Mouse (Mus musculus): ENCODE data around the gene Usp45. TPM values are rescaled to one million over a fixed set of nuclear protein-coding genes. Genes with fewer than 3 reads are reported as not detected.

The Usp45 gene
- polyA plus RNA-seq, 1 experiment: 2.7 TPM

GRCm38 (mm10) chr4:21789836-21790235 lies 22.9 kb downstream of the Usp45 start:
- no peak for DNase-seq (ENCODE audit: low read depth)

GRCm38 (mm10) chr4:21793631-21794030 lies 26.7 kb downstream of the Usp45 start:
- no peak for DNase-seq (ENCODE audit: low read depth)

GRCm38 (mm10) chr4:21801013-21801412 lies 34.1 kb downstream of the Usp45 start:
- no peak for DNase-seq (ENCODE audit: low read depth)

- no peak for DNase-seq (ENCODE audit: low read depth)
These were observed 34.7 kb downstream of the Usp45 start for GRCm38 (mm10) chr4:21801620-21802019.

GRCm38 (mm10) chr4:21807204-21807603 lies 40.2 kb downstream of the Usp45 start:
- no peak for DNase-seq (ENCODE audit: low read depth)

GRCm38 (mm10) chr4:21810608-21811007 lies 43.7 kb downstream of the Usp45 start:
- DNase-seq (ENCODE audit: low read depth): no peak

- DNase-seq (ENCODE audit: low read depth): no peak
These were observed 45.7 kb downstream of the Usp45 start for GRCm38 (mm10) chr4:21812635-21813034.

GRCm38 (mm10) chr4:21814029-21814428 lies 47.1 kb downstream of the Usp45 start:
- DNase-seq (ENCODE audit: low read depth): no peak

- DNase-seq (ENCODE audit: low read depth): no peak
These were observed 59.7 kb downstream of the Usp45 start for GRCm38 (mm10) chr4:21826616-21827015.

GRCm38 (mm10) chr4:21832844-21833243 lies 65.9 kb downstream of the Usp45 start:
- DNase-seq (ENCODE audit: low read depth): no peak

- DNase-seq (ENCODE audit: low read depth): peak; percentile 87
These were observed 80.7 kb downstream of the Usp45 start, which contains the start of gene Pnisr for GRCm38 (mm10) chr4:21847481-21848286. Pnisr (plus strand) TSS chr4:21847583.

- no peak for DNase-seq (ENCODE audit: low read depth)
These were observed 81.3 kb downstream of the Usp45 start for GRCm38 (mm10) chr4:21848287-21848630.

GRCm38 (mm10) chr4:21857481-21857880 lies 90.5 kb downstream of the Usp45 start:
- DNase-seq (ENCODE audit: low read depth): no peak

- DNase-seq (ENCODE audit: low read depth): no peak
These were observed 98.3 kb downstream of the Usp45 start for GRCm38 (mm10) chr4:21865226-21865625.

- no peak for DNase-seq (ENCODE audit: low read depth)
These were observed 111.8 kb downstream of the Usp45 start for GRCm38 (mm10) chr4:21878776-21879175.

GRCm38 (mm10) chr4:21879565-21880220 lies 112.7 kb downstream of the Usp45 start, which contains the start of gene Coq3:
Coq3 (plus strand) TSS chr4:21879673.
- peak; percentile 28 for DNase-seq (ENCODE audit: low read depth)

GRCm38 (mm10) chr4:21882806-21883205 lies 115.8 kb downstream of the Usp45 start:
- no peak for DNase-seq (ENCODE audit: low read depth)

GRCm38 (mm10) chr4:21885831-21886230 lies 118.9 kb downstream of the Usp45 start:
- DNase-seq (ENCODE audit: low read depth): no peak

Other genes starting within 250 kb of the Usp45 start
- not detected in 2 replicates for gene Prdm13, start 81.2 kb upstream of the Usp45 start, polyA plus RNA-seq (2012; rRNA removed)
- gene Ccnc, start 39.5 kb upstream of the Usp45 start, polyA plus RNA-seq (2012; rRNA removed): 6.0 and 7.5 TPM in 2 replicates
- 1.5 and 2.6 TPM in 2 replicates for gene Tstd3, start 56 bp downstream of the Usp45 start, polyA plus RNA-seq (2012; rRNA removed)
- gene Pnisr, start 80.4 kb downstream of the Usp45 start, polyA plus RNA-seq (2012; rRNA removed): 66.7 and 70.8 TPM in 2 replicates
- gene Coq3, start 112.5 kb downstream of the Usp45 start, polyA plus RNA-seq (2012; rRNA removed): 5.4 and 6.5 TPM in 2 replicates
- gene Faxc, start 164.2 kb downstream of the Usp45 start, polyA plus RNA-seq (2012; rRNA removed): 1.1 and 1.3 TPM in 2 replicates

Data from gonadal fat pad, adult 2 months (tissue).